Comparison of ENCODE assay signal across 11 mouse cellular contexts in genomic region chr6:89455523-89456000, GRCm38 (mm10).
A peak's percentile ranks its signal among the peaks of the same experiment; 100 is the strongest.
DNase-seq lines count a peak whose midpoint lies in the region; ATAC-seq and TF ChIP-seq lines count a peak whose summit lies in the region.
"Had no signal": no experiment of that assay in that cellular context is flagged by ENCODE, and none has a peak within 500 bp of the region (broad histone marks: within the 10 kb centered on the region; RNA-seq: fewer than 3 reads in every experiment).

No protein-coding gene starts in this region.

- no peaks in the 10 kb centered on the region for H3K36me3 ChIP-seq in midbrain, postnatal 0 days (ENCODE audit: insufficient read depth, low read length)
- no peaks in the 10 kb centered on the region for H3K36me3 ChIP-seq in midbrain, embryonic 15.5 days (replicated peaks)
- no peaks in the 10 kb centered on the region for H3K36me3 ChIP-seq in heart, postnatal 0 days (replicated peaks; ENCODE audit: control insufficient read depth, insufficient read depth, low read length)
- H3K36me3 ChIP-seq: hindbrain, embryonic 12.5 days had no signal

- H3K9ac ChIP-seq in midbrain, postnatal 0 days (replicated peaks; ENCODE audit: low read length, poor library complexity, severe bottlenecking): no peak overlapping the region
- no peak overlapping the region for H3K9ac ChIP-seq in midbrain, embryonic 15.5 days
- no peak overlapping the region for H3K9ac ChIP-seq in heart, postnatal 0 days (replicated peaks; ENCODE audit: low read depth, low read length)
- H3K9ac ChIP-seq: forebrain, embryonic 13.5 days; hindbrain, embryonic 12.5 days had no signal

- WGBS in midbrain, postnatal 0 days: 69% methylated on average over 4 of the region's 4 CpGs
- 70% methylated on average over 4 of the region's 4 CpGs for WGBS in midbrain, embryonic 15.5 days
- 23% methylated on average over 4 of the region's 4 CpGs for WGBS in heart, postnatal 0 days

- no peak for TF ChIP-seq EP300 in heart, postnatal 0 days (IDR thresholded peaks at IDR 0.05; ENCODE audit: low read depth)

- no peak overlapping the region for H3K4me3 ChIP-seq in midbrain, postnatal 0 days (ENCODE audit: low read depth, low read length)
- no peak overlapping the region for H3K4me3 ChIP-seq in midbrain, embryonic 15.5 days
- H3K4me3 ChIP-seq in heart, postnatal 0 days (ENCODE audit: low read depth, low read length): no peak overlapping the region
- H3K4me3 ChIP-seq: forebrain, embryonic 13.5 days; hindbrain, embryonic 12.5 days had no signal

- no peak for ATAC-seq in midbrain, postnatal 0 days (ENCODE audit: low FRiP score)
- ATAC-seq in midbrain, embryonic 15.5 days (replicated peaks): no peak
- peak; percentile 78 for ATAC-seq in heart, postnatal 0 days (ENCODE audit: insufficient read depth, low read depth)
- ATAC-seq: forebrain, embryonic 13.5 days had no signal

- no peak for TF ChIP-seq CTCF in midbrain, postnatal 0 days (IDR thresholded peaks at IDR 0.05)
- TF ChIP-seq CTCF in heart, postnatal 0 days (IDR thresholded peaks at IDR 0.05; ENCODE audit: low read depth): no peak

- no peak overlapping the region for H3K27ac ChIP-seq in midbrain, postnatal 0 days (ENCODE audit: low read depth, low read length)
- no peak overlapping the region for H3K27ac ChIP-seq in midbrain, embryonic 15.5 days
- peak overlapping the region; percentile 44; the same call in 1 of the 2 replicates for H3K27ac ChIP-seq in heart, postnatal 0 days (ENCODE audit: low read depth)
- H3K27ac ChIP-seq: forebrain, embryonic 13.5 days; hindbrain, embryonic 12.5 days had no signal

- H3K4me2 ChIP-seq in midbrain, postnatal 0 days (ENCODE audit: low read depth, low read length, poor library complexity, severe bottlenecking): no peak overlapping the region
- H3K4me2 ChIP-seq in midbrain, embryonic 15.5 days: no peak overlapping the region
- no peak overlapping the region for H3K4me2 ChIP-seq in heart, postnatal 0 days (ENCODE audit: low read depth, low read length)
- H3K4me2 ChIP-seq: forebrain, embryonic 13.5 days; hindbrain, embryonic 12.5 days had no signal

- H3K27me3 ChIP-seq in midbrain, postnatal 0 days (ENCODE audit: insufficient read depth, low read length): no peaks in the 10 kb centered on the region
- H3K27me3 ChIP-seq in midbrain, embryonic 15.5 days (replicated peaks): no peaks in the 10 kb centered on the region
- H3K27me3 ChIP-seq in heart, postnatal 0 days (ENCODE audit: control insufficient read depth, insufficient read depth, low read length): no peaks in the 10 kb centered on the region
- H3K27me3 ChIP-seq: forebrain, embryonic 13.5 days; hindbrain, embryonic 12.5 days had no signal

- H3K9me3 ChIP-seq in midbrain, postnatal 0 days (ENCODE audit: low read length): no peaks in the 10 kb centered on the region
- no peaks in the 10 kb centered on the region for H3K9me3 ChIP-seq in midbrain, embryonic 15.5 days
- no peaks in the 10 kb centered on the region for H3K9me3 ChIP-seq in heart, postnatal 0 days (replicated peaks; ENCODE audit: control insufficient read depth, low read length)
- H3K9me3 ChIP-seq: forebrain, embryonic 13.5 days; hindbrain, embryonic 12.5 days had no signal

- peaks cover 12% of the 10 kb centered on the region; the same call in 1 of the 2 replicates for H3K4me1 ChIP-seq in midbrain, postnatal 0 days (ENCODE audit: insufficient read depth, low read length)
- H3K4me1 ChIP-seq in midbrain, embryonic 15.5 days: peaks cover 19% of the 10 kb centered on the region
- peaks cover 21% of the 10 kb centered on the region for H3K4me1 ChIP-seq in heart, postnatal 0 days (ENCODE audit: control insufficient read depth, insufficient read depth)

- peak; percentile 16 for DNase-seq in midbrain, postnatal 0 days (ENCODE audit: low spot score)
- peak; percentile 45 for DNase-seq in c-Kit-positive CD71-negative TER-119-negative erythroid progenitor cells, embryonic 14.5 days (ENCODE audit: low read depth)
- peak; percentile 83 for DNase-seq in heart, postnatal 0 days (ENCODE audit: low spot score)
- DNase-seq in spleen, postnatal 10 days (ENCODE audit: low spot score in 2 of 2): peak; percentile 29 to 62
- DNase-seq in embryo, embryonic 10 days (ENCODE audit: low spot score): no peak
- no peak for DNase-seq in ovary, adult 18-20 months (ENCODE audit: low spot score)
- DNase-seq: cerebellum, adult 8-10 months; layer of hippocampus, adult 9-11 months had no signal

Comparison
In these comparisons a context has a peak if more than half of its experiments do, and no peak if none do; other contexts are left out.
1. DNase-seq: peak in midbrain, postnatal 0 days (single experiment), c-Kit-positive CD71-negative TER-119-negative erythroid progenitor cells, embryonic 14.5 days (single experiment), heart, postnatal 0 days (single experiment) and spleen, postnatal 10 days (2 of 2); none in embryo, embryonic 10 days (single experiment) and ovary, adult 18-20 months (single experiment).